Mouse (Mus musculus): Measurements from ENCODE around the gene Stk40.
"Not testable (repeated sequence)": the region's sequence is repeated elsewhere in the genome, so short reads cannot be mapped to it uniquely, and the experiment has no call there.

DNA sequence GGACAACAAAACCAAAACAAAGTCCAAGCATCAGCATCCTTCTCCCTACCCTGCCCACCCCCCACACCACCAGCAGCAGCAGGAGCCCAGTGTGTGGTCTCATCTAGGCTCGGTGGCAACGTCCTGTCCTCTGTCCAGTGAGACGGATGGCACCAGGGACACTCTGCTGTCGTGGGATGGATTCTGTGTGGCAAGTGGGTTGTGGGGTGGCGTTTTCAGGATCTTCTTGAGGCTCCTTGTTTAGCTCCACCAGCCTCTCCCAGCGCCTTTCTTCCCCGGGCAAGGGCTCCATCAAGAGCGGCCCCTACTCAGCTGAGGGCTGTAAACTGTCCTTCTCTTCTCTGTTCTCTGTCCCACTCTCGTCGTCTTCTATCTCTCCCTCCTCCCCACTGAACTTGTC, 61.3 kb downstream of the Stk40 start:
- not testable (repeated sequence) for TF ChIP-seq POLR2A (IDR thresholded peaks at IDR 0.05; ENCODE audit: borderline replicate concordance, insufficient read depth, low read length); CTCF (IDR thresholded peaks at IDR 0.05; ENCODE audit: borderline replicate concordance, insufficient read depth, low read depth, low read length)
